Mouse (Mus musculus): ENCODE results near the gene Tesk1. TPM values are rescaled to one million over a fixed set of nuclear protein-coding genes. Genes with fewer than 3 reads are reported as not detected.

The Tesk1 gene
- 1.0 and 1.2 TPM in 2 replicates for polyA plus RNA-seq (2015; fragmentation: Nextera tagmentation; extraction: Ambion mirVana)

GRCm38 (mm10) chr4:43441639-43442038 is at the start of gene Tesk1:
Gene Tesk1, plus strand, starts transcription at chr4:43441939.
- Histone ChIP-seq H3K9ac (peak within 1 kb of the TSS; percentile 69), H3K4me1 (replicated peaks) (peaks cover 20% of the 10 kb centered on the region), H3K4me2 (peak within 1 kb of the TSS; percentile 97), H3K4me3 (replicated peaks) (peak within 1 kb of the TSS; percentile 69), H3K36me3 (replicated peaks) (peaks cover 4% of the 10 kb centered on the region; the same call in 1 of the 2 replicates), H3K9me3 (replicated peaks) (no peaks in the 10 kb centered on the region), H3K27ac (replicated peaks) (peak within 1 kb of the TSS; percentile 79), H3K27me3 (peaks cover 29% of the 10 kb centered on the region)
- 25% methylated on average over 4 of the region's 4 CpGs for WGBS (ENCODE audit: insufficient replicate concordance)
- ATAC-seq (ENCODE audit: insufficient read depth): no peak

GRCm38 (mm10) chr4:43394345-43394891 is 47.3 kb upstream of the Tesk1 start:
- peaks cover 7% of the 10 kb centered on the region; the same call in 1 of the 2 replicates for H3K4me1 ChIP-seq (replicated peaks)
- H3K27me3 ChIP-seq: no peaks in the 10 kb centered on the region
- peak; percentile 56 for ATAC-seq (ENCODE audit: insufficient read depth)
- H3K9ac ChIP-seq: no peak overlapping the region
- H3K4me3 ChIP-seq (replicated peaks): no peak overlapping the region
- no peaks in the 10 kb centered on the region for H3K9me3 ChIP-seq (replicated peaks)
- H3K27ac ChIP-seq (replicated peaks): peak overlapping the region; percentile 56; the same call in 1 of the 2 replicates
- no peak overlapping the region for H3K4me2 ChIP-seq
- no peaks in the 10 kb centered on the region for H3K36me3 ChIP-seq (replicated peaks)
- WGBS (ENCODE audit: insufficient replicate concordance): 42% methylated on average over 15 of the region's 15 CpGs

GRCm38 (mm10) chr4:43395147-43395546 is 46.6 kb upstream of the Tesk1 start:
- 43% methylated on average over 5 of the region's 5 CpGs for WGBS (ENCODE audit: insufficient replicate concordance)
- H3K9me3 ChIP-seq (replicated peaks): no peaks in the 10 kb centered on the region
- H3K27me3 ChIP-seq: no peaks in the 10 kb centered on the region
- peaks cover 7% of the 10 kb centered on the region; the same call in 1 of the 2 replicates for H3K4me1 ChIP-seq (replicated peaks)
- H3K4me2 ChIP-seq: no peak overlapping the region
- H3K27ac ChIP-seq (replicated peaks): no peak overlapping the region; the same call in 1 of the 2 replicates
- H3K4me3 ChIP-seq (replicated peaks): no peak overlapping the region
- H3K9ac ChIP-seq: no peak overlapping the region
- H3K36me3 ChIP-seq (replicated peaks): no peaks in the 10 kb centered on the region
- ATAC-seq (ENCODE audit: insufficient read depth): no peak

- Histone ChIP-seq H3K27ac (replicated peaks) (no peak overlapping the region), H3K9ac (no peak overlapping the region), H3K9me3 (replicated peaks) (no peaks in the 10 kb centered on the region), H3K36me3 (replicated peaks) (no peaks in the 10 kb centered on the region), H3K27me3 (no peaks in the 10 kb centered on the region), H3K4me1 (replicated peaks) (peaks cover 7% of the 10 kb centered on the region; the same call in 1 of the 2 replicates), H3K4me3 (replicated peaks) (no peak overlapping the region), H3K4me2 (no peak overlapping the region)
- 51% methylated on average over 9 of the region's 9 CpGs for WGBS (ENCODE audit: insufficient replicate concordance)
- no peak for ATAC-seq (ENCODE audit: insufficient read depth)
These were observed 45.9 kb upstream of the Tesk1 start for GRCm38 (mm10) chr4:43395836-43396235.

GRCm38 (mm10) chr4:43396381-43396780 is 45.4 kb upstream of the Tesk1 start:
- Histone ChIP-seq H3K9ac (no peak overlapping the region), H3K27me3 (no peaks in the 10 kb centered on the region), H3K27ac (replicated peaks) (no peak overlapping the region), H3K4me1 (replicated peaks) (peaks cover 7% of the 10 kb centered on the region; the same call in 1 of the 2 replicates), H3K36me3 (replicated peaks) (no peaks in the 10 kb centered on the region), H3K4me2 (no peak overlapping the region), H3K4me3 (replicated peaks) (no peak overlapping the region), H3K9me3 (replicated peaks) (no peaks in the 10 kb centered on the region)
- 69% methylated on average over 5 of the region's 5 CpGs for WGBS (ENCODE audit: insufficient replicate concordance)
- no peak for ATAC-seq (ENCODE audit: insufficient read depth)

- Histone ChIP-seq H3K27me3 (no peaks in the 10 kb centered on the region), H3K4me3 (replicated peaks) (no peak overlapping the region), H3K4me1 (replicated peaks) (0 out of 2 replicates have a peak, but pooled peaks cover 3% of the 10 kb centered on the region), H3K36me3 (replicated peaks) (no peaks in the 10 kb centered on the region), H3K4me2 (no peak overlapping the region), H3K9me3 (replicated peaks) (no peaks in the 10 kb centered on the region), H3K9ac (no peak overlapping the region), H3K27ac (replicated peaks) (no peak overlapping the region)
- WGBS (ENCODE audit: insufficient replicate concordance): 54% methylated on average over 4 of the region's 4 CpGs
- ATAC-seq (ENCODE audit: insufficient read depth): no peak
These were observed 43.7 kb upstream of the Tesk1 start for GRCm38 (mm10) chr4:43398014-43398413.

GRCm38 (mm10) chr4:43398829-43399331 is 42.9 kb upstream of the Tesk1 start:
- Histone ChIP-seq H3K27ac (replicated peaks) (no peak overlapping the region), H3K36me3 (replicated peaks) (no peaks in the 10 kb centered on the region), H3K9ac (no peak overlapping the region), H3K4me3 (replicated peaks) (no peak overlapping the region), H3K4me2 (peak overlapping the region; percentile 0; the same call in 1 of the 2 replicates), H3K27me3 (no peaks in the 10 kb centered on the region), H3K9me3 (replicated peaks) (no peaks in the 10 kb centered on the region), H3K4me1 (replicated peaks) (0 out of 2 replicates have a peak, but pooled peaks cover 2% of the 10 kb centered on the region)
- ATAC-seq (ENCODE audit: insufficient read depth): no peak
- WGBS (ENCODE audit: insufficient replicate concordance): 50% methylated on average over 17 of the region's 17 CpGs

- Histone ChIP-seq H3K9ac (no peak overlapping the region), H3K4me1 (replicated peaks) (no peaks in the 10 kb centered on the region), H3K27ac (replicated peaks) (no peak overlapping the region), H3K27me3 (no peaks in the 10 kb centered on the region), H3K36me3 (replicated peaks) (no peaks in the 10 kb centered on the region), H3K4me3 (replicated peaks) (no peak overlapping the region), H3K4me2 (peak overlapping the region; percentile 0; the same call in 1 of the 2 replicates), H3K9me3 (replicated peaks) (no peaks in the 10 kb centered on the region)
- no peak for ATAC-seq (ENCODE audit: insufficient read depth)
- 72% methylated on average over 31 of the region's 31 CpGs for WGBS (ENCODE audit: insufficient replicate concordance)
These were observed 42.2 kb upstream of the Tesk1 start for GRCm38 (mm10) chr4:43399391-43400131.

- peaks cover 8% of the 10 kb centered on the region; the same call in 1 of the 2 replicates for H3K27me3 ChIP-seq
- H3K4me3 ChIP-seq (replicated peaks): no peak overlapping the region
- H3K4me2 ChIP-seq: no peak overlapping the region
- no peak for ATAC-seq (ENCODE audit: insufficient read depth)
- no peaks in the 10 kb centered on the region for H3K9me3 ChIP-seq (replicated peaks)
- H3K36me3 ChIP-seq (replicated peaks): no peaks in the 10 kb centered on the region
- H3K27ac ChIP-seq (replicated peaks): no peak overlapping the region
- H3K9ac ChIP-seq: no peak overlapping the region
- no peaks in the 10 kb centered on the region for H3K4me1 ChIP-seq (replicated peaks)
- 44% methylated on average over 10 of the region's 10 CpGs for WGBS (ENCODE audit: insufficient replicate concordance)
These were observed 40.8 kb upstream of the Tesk1 start for GRCm38 (mm10) chr4:43400976-43401375.

- Histone ChIP-seq H3K4me1 (replicated peaks) (no peaks in the 10 kb centered on the region), H3K9me3 (replicated peaks) (no peaks in the 10 kb centered on the region), H3K9ac (no peak overlapping the region), H3K27ac (replicated peaks) (no peak overlapping the region), H3K4me3 (replicated peaks) (no peak overlapping the region), H3K27me3 (peaks cover 14% of the 10 kb centered on the region), H3K4me2 (no peak overlapping the region), H3K36me3 (replicated peaks) (no peaks in the 10 kb centered on the region)
- 66% methylated on average over 10 of the region's 10 CpGs for WGBS (ENCODE audit: insufficient replicate concordance)
- ATAC-seq (ENCODE audit: insufficient read depth): no peak
These were observed 40.3 kb upstream of the Tesk1 start for GRCm38 (mm10) chr4:43401486-43401885.

- no peaks in the 10 kb centered on the region for H3K4me1 ChIP-seq (replicated peaks)
- H3K27me3 ChIP-seq: peaks cover 21% of the 10 kb centered on the region
- no peak for ATAC-seq (ENCODE audit: insufficient read depth)
- WGBS (ENCODE audit: insufficient replicate concordance): 48% methylated on average over 9 of the region's 9 CpGs
- no peak overlapping the region for H3K4me3 ChIP-seq (replicated peaks)
- H3K9me3 ChIP-seq (replicated peaks): no peaks in the 10 kb centered on the region
- no peaks in the 10 kb centered on the region for H3K36me3 ChIP-seq (replicated peaks)
- H3K4me2 ChIP-seq: no peak overlapping the region
- no peak overlapping the region for H3K27ac ChIP-seq (replicated peaks)
- H3K9ac ChIP-seq: no peak overlapping the region
These were observed 39.5 kb upstream of the Tesk1 start for GRCm38 (mm10) chr4:43402212-43402611.
